Mouse (Mus musculus): ENCODE measurements around the gene Dmrta2. TPM values are rescaled to one million over a fixed set of nuclear protein-coding genes. Genes with fewer than 3 reads are reported as not detected.
A peak's percentile ranks its signal among the peaks of the same experiment; 100 is the strongest.

The Dmrta2 gene
- polyA plus RNA-seq, 3 experiments from 2014 or later, result not detected

DNA sequence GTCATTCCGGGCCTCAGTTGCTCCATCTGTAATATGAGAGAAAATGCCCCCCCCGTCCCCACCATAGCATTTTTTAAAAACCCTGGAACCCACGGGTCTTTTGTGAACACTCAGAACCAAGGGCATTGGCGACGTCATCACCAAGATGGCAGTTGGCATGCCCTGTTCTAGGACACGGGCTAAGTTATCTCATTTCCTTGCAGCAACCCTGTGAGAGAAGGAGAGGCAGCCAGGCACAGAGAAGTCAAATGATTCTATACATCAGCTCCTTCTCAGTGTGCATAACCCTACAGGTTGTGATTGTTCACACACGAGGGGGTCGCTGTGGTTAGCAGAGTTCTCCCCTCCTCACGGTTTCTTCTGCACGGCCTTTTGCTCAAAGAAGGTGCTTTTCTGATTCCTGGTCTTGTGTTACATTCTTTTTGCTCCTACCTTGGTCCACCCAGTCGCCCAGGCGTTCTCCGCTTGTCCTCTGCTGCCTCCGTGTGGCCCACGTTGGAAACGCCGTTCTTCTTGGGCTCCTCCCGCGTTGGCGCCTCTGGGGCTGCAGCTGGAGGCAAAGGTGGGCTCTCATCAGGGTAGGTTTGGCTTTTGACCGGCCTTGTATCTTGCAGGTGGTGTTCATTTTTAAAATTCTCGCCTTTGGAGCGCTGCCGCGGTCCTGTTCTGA is 44.2 kb downstream of the Dmrta2 start:
- ATAC-seq, result peak; percentile 70

DNA sequence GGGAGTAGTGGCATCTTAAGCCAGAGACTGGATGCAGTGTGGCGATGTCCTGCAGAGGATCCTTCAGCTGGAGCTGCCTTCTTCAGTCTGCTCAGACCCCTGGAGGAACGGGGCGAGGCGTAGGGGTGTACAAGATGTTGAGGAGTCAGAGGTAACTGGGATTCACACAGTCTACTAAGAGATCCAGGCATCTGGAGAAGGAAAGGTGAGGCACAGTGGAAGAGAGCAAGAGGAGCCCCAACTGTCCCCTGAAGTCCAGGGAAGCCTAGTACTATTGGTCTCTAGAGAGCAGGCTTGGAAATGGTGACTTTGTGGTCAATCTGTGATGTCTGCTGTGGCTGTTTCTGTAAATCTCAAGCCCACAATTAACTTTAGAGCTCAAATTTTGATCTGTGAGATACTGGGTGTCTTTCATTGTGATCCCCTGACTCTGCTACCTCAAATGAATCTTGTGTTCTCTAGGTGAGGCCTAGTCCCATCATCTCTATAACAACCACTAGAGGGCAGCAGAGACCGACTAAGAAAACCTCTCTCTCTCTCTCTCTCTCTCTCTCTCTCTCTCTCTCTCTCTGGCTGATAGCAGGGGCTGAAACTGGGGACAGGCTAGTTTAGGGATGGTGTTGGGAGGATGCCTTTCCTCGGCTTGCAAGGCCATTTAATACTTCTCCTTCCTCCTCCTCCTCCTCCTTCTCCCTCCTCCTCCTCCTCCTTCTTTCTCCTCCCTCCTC is 50.8 kb downstream of the Dmrta2 start:
- peak; percentile 54 for ATAC-seq

DNA sequence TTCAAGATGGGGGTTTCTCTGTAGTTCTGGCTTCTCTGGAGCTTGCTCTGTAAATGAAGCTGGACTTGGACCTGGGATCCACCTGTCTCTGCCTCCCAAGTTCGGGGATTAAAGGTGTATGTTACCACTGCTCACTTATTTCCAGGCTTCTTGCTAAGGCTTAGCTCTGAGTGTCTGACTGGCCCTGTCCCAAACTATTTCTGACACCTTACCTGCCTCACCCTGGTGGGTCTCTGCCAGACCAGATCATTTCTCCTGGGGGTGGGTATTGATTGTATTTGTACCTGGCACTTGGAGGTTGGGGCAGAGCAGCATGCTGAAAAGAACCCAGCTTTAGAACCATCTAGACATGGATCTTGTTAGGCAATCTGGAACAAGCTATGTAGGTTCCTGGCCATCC is 51.6 kb downstream of the Dmrta2 start:
- ATAC-seq, result no peak
